Mouse (Mus musculus) embryonic fibroblast, embryonic 13.5 days (primary cell): ENCODE data around the gene Cerkl. TPM values are rescaled to one million over a fixed set of nuclear protein-coding genes. Genes with fewer than 3 reads are reported as not detected.

Source experiments
- H3K27ac ChIP-seq: 2 replicates; pipeline ENCODE4 v1.5.1; 2012; ENCODE audit warnings: low read length, control low read depth, inconsistent platforms; ENCODE audit not compliant: insufficient read depth
- H3K4me1 ChIP-seq: 2 replicates; pipeline ENCODE4 v1.6.1; 2011; ENCODE audit warnings: low read length; ENCODE audit not compliant: control insufficient read depth, insufficient read depth
- H3K4me3 ChIP-seq: 2 replicates; pipeline ENCODE4 v1.5.1; 2011; ENCODE audit warnings: mild to moderate bottlenecking, control low read depth, low read length; ENCODE audit not compliant: insufficient read depth
- CTCF ChIP-seq: IDR thresholded peaks from 2 replicates; pipeline ENCODE4 v1.5.1; 2011; ENCODE audit warnings: mild to moderate bottlenecking, control low read depth, low read length, moderate library complexity, borderline replicate concordance; ENCODE audit not compliant: insufficient read depth
- POLR2A ChIP-seq: IDR thresholded peaks from 2 replicates; pipeline ENCODE4 v1.6.1; 2011; ENCODE audit warnings: low read depth, mild to moderate bottlenecking, control low read depth, low read length, moderate library complexity
- polyA plus RNA-seq: library from polyadenylated mRNA; stranded (reverse); fragments of >200 nt; gene quantifications from 2 replicates; pipeline ENCODE4 v1.2.4, GENCODE M21; 2011; ENCODE audit warnings: low read depth; ENCODE audit not compliant: missing spikeins, insufficient read length

The Cerkl gene
- polyA plus RNA-seq, 1 experiment = 2.2 TPM

- no peak overlapping the region for H3K4me3 ChIP-seq
- H3K27ac ChIP-seq = no peak overlapping the region
- H3K4me1 ChIP-seq = no peaks in the 10 kb centered on the region
- no peak for TF ChIP-seq CTCF
- no peak for TF ChIP-seq POLR2A
These were observed 12.5 kb downstream of the Cerkl start for GRCm38 (mm10) chr2:79443861-79444620.

GRCm38 (mm10) chr2:79443401-79443800 lies 13.2 kb downstream of the Cerkl start:
- Histone ChIP-seq H3K27ac (no peak overlapping the region), H3K4me1 (no peaks in the 10 kb centered on the region), H3K4me3 (no peak overlapping the region)
- no peak for TF ChIP-seq POLR2A
- no peak for TF ChIP-seq CTCF

- TF ChIP-seq CTCF (no peak), POLR2A (no peak)
- H3K27ac ChIP-seq = no peak overlapping the region
- no peak overlapping the region for H3K4me3 ChIP-seq
- no peaks in the 10 kb centered on the region for H3K4me1 ChIP-seq
These were observed 13.7 kb downstream of the Cerkl start for GRCm38 (mm10) chr2:79442906-79443305.

GRCm38 (mm10) chr2:79442227-79442626 lies 14.4 kb downstream of the Cerkl start:
- no peak overlapping the region for H3K27ac ChIP-seq
- H3K4me3 ChIP-seq = no peak overlapping the region
- no peak for TF ChIP-seq CTCF
- TF ChIP-seq POLR2A = no peak
- no peaks in the 10 kb centered on the region for H3K4me1 ChIP-seq

- H3K4me1 ChIP-seq = peaks cover 2% of the 10 kb centered on the region
- no peak for TF ChIP-seq POLR2A
- no peak for TF ChIP-seq CTCF
- H3K27ac ChIP-seq = no peak overlapping the region
- H3K4me3 ChIP-seq = no peak overlapping the region
These were observed 26.5 kb downstream of the Cerkl start for GRCm38 (mm10) chr2:79430061-79430460.

GRCm38 (mm10) chr2:79429650-79430049 lies 26.9 kb downstream of the Cerkl start:
- Histone ChIP-seq H3K4me1 (peaks cover 2% of the 10 kb centered on the region), H3K4me3 (no peak overlapping the region), H3K27ac (no peak overlapping the region)
- TF ChIP-seq POLR2A (no peak), CTCF (no peak)

GRCm38 (mm10) chr2:79429108-79429507 lies 27.5 kb downstream of the Cerkl start:
- H3K4me1 ChIP-seq = peaks cover 2% of the 10 kb centered on the region
- no peak for TF ChIP-seq POLR2A
- TF ChIP-seq CTCF = no peak
- no peak overlapping the region for H3K27ac ChIP-seq
- peak overlapping the region; percentile 67 for H3K4me3 ChIP-seq

GRCm38 (mm10) chr2:79428569-79429104 lies 27.9 kb downstream of the Cerkl start:
- TF ChIP-seq POLR2A (no peak), CTCF (no peak)
- Histone ChIP-seq H3K4me1 (peaks cover 2% of the 10 kb centered on the region), H3K27ac (no peak overlapping the region), H3K4me3 (peak overlapping the region; percentile 67)

GRCm38 (mm10) chr2:79428022-79428421 lies 28.6 kb downstream of the Cerkl start:
- Histone ChIP-seq H3K27ac (no peak overlapping the region), H3K4me1 (peaks cover 2% of the 10 kb centered on the region), H3K4me3 (no peak overlapping the region)
- TF ChIP-seq CTCF (no peak), POLR2A (no peak)

- TF ChIP-seq CTCF (no peak), POLR2A (no peak)
- Histone ChIP-seq H3K4me1 (no peaks in the 10 kb centered on the region), H3K27ac (no peak overlapping the region), H3K4me3 (no peak overlapping the region)
These were observed 34.9 kb downstream of the Cerkl start for GRCm38 (mm10) chr2:79421696-79422095.

GRCm38 (mm10) chr2:79414505-79414904 lies 42.1 kb downstream of the Cerkl start:
- TF ChIP-seq CTCF = no peak
- no peak for TF ChIP-seq POLR2A
- Histone ChIP-seq H3K27ac (no peak overlapping the region), H3K4me1 (no peaks in the 10 kb centered on the region), H3K4me3 (no peak overlapping the region)
